ENCODE assay signal across 10 mouse cellular contexts in genomic region chr12:112112686-112113396, GRCm38 (mm10). TPM values are rescaled to one million over a fixed set of nuclear protein-coding genes. Genes with fewer than 3 reads are reported as not detected.
DNase-seq lines count a peak whose midpoint lies in the region; ATAC-seq and TF ChIP-seq lines count a peak whose summit lies in the region.
"Had no signal": no experiment of that assay in that cellular context is flagged by ENCODE, and none has a peak within 500 bp of the region (broad histone marks: within the 10 kb centered on the region; RNA-seq: fewer than 3 reads in every experiment).

No protein-coding gene starts in this region.

- no peak overlapping the region for H3K4me3 ChIP-seq in heart, embryonic 16.5 days (ENCODE audit: low read length)
- no peak overlapping the region for H3K4me3 ChIP-seq in heart, embryonic 10.5 days
- H3K4me3 ChIP-seq in midbrain, embryonic 16.5 days (ENCODE audit: low read depth, low read length): no peak overlapping the region
- no peak overlapping the region for H3K4me3 ChIP-seq in midbrain, postnatal 0 days (ENCODE audit: low read depth, low read length)
- no peak overlapping the region for H3K4me3 ChIP-seq in hindbrain, embryonic 14.5 days (replicated peaks; ENCODE audit: low read length)
- no peak overlapping the region for H3K4me3 ChIP-seq in stomach, embryonic 14.5 days (ENCODE audit: low read depth, low read length)

- no peak for DNase-seq in heart, embryonic 10.5 days (ENCODE audit: low spot score)
- no peak for DNase-seq in midbrain, postnatal 0 days (ENCODE audit: low spot score)
- DNase-seq in hindbrain, embryonic 14.5 days (ENCODE audit: low spot score): no peak
- no peak for DNase-seq in gastrocnemius, postnatal 25 days
- DNase-seq in ovary, adult 18-20 months (ENCODE audit: low spot score): no peak

- no peak for TF ChIP-seq CTCF in midbrain, postnatal 0 days (IDR thresholded peaks at IDR 0.05)

- no peak overlapping the region for H3K4me2 ChIP-seq in heart, embryonic 16.5 days (ENCODE audit: low read depth, low read length)
- H3K4me2 ChIP-seq in midbrain, embryonic 16.5 days (ENCODE audit: low read length): no peak overlapping the region
- H3K4me2 ChIP-seq in midbrain, postnatal 0 days (ENCODE audit: low read depth, low read length, poor library complexity, severe bottlenecking): no peak overlapping the region
- H3K4me2 ChIP-seq in hindbrain, embryonic 14.5 days (replicated peaks): no peak overlapping the region
- no peak overlapping the region for H3K4me2 ChIP-seq in stomach, embryonic 14.5 days (replicated peaks; ENCODE audit: low read depth, low read length)

- H3K36me3 ChIP-seq in heart, embryonic 16.5 days (ENCODE audit: control insufficient read depth, insufficient read depth): no peaks in the 10 kb centered on the region
- H3K36me3 ChIP-seq in heart, embryonic 10.5 days: no peaks in the 10 kb centered on the region
- H3K36me3 ChIP-seq in midbrain, embryonic 16.5 days (ENCODE audit: control insufficient read depth, insufficient read depth, low read length): no peaks in the 10 kb centered on the region
- no peaks in the 10 kb centered on the region for H3K36me3 ChIP-seq in midbrain, postnatal 0 days (ENCODE audit: insufficient read depth, low read length)
- H3K36me3 ChIP-seq in hindbrain, embryonic 14.5 days (replicated peaks; ENCODE audit: control insufficient read depth, insufficient read depth): no peaks in the 10 kb centered on the region
- H3K36me3 ChIP-seq in stomach, embryonic 14.5 days (ENCODE audit: control insufficient read depth, insufficient read depth, low read length): no peaks in the 10 kb centered on the region
- H3K36me3 ChIP-seq: G1E had no signal

- no peak overlapping the region for H3K27ac ChIP-seq in heart, embryonic 16.5 days (ENCODE audit: low read length)
- no peak overlapping the region for H3K27ac ChIP-seq in heart, embryonic 10.5 days
- no peak overlapping the region for H3K27ac ChIP-seq in midbrain, embryonic 16.5 days (ENCODE audit: low read length)
- H3K27ac ChIP-seq in midbrain, postnatal 0 days (ENCODE audit: low read depth, low read length): no peak overlapping the region
- H3K27ac ChIP-seq in hindbrain, embryonic 14.5 days: no peak overlapping the region
- no peak overlapping the region for H3K27ac ChIP-seq in stomach, embryonic 14.5 days (ENCODE audit: low read length)

- ATAC-seq in heart, embryonic 16.5 days (replicated peaks; ENCODE audit: extremely low read depth, insufficient read depth, low FRiP score): 0 out of 2 replicates have a peak, but pooled peaks have one; percentile 12
- ATAC-seq in midbrain, embryonic 16.5 days: 0 out of 2 replicates have a peak, but pooled peaks have one; percentile 46
- no peak for ATAC-seq in midbrain, postnatal 0 days (ENCODE audit: low FRiP score)
- 0 out of 2 replicates have a peak, but pooled peaks have one; percentile 22 for ATAC-seq in hindbrain, embryonic 14.5 days (ENCODE audit: low FRiP score)
- peak; percentile 62 for ATAC-seq in stomach, embryonic 14.5 days (ENCODE audit: insufficient number of reproducible peaks, insufficient read depth, low FRiP score, low read depth)

- 19% methylated on average over 13 of the region's 13 CpGs for WGBS in heart, embryonic 16.5 days
- 20% methylated on average over 13 of the region's 13 CpGs for whole genome bisulfite sequencing in heart, embryonic 10.5 days
- 17% methylated on average over 13 of the region's 13 CpGs for WGBS in midbrain, embryonic 16.5 days
- 19% methylated on average over 13 of the region's 13 CpGs for WGBS in midbrain, postnatal 0 days
- WGBS in hindbrain, embryonic 14.5 days: 25% methylated on average over 13 of the region's 13 CpGs
- whole genome bisulfite sequencing in stomach, embryonic 14.5 days: 17% methylated on average over 13 of the region's 13 CpGs

- no peaks in the 10 kb centered on the region for H3K9me3 ChIP-seq in heart, embryonic 16.5 days (replicated peaks; ENCODE audit: control insufficient read depth, low read length)
- no peaks in the 10 kb centered on the region for H3K9me3 ChIP-seq in heart, embryonic 10.5 days
- no peaks in the 10 kb centered on the region for H3K9me3 ChIP-seq in midbrain, embryonic 16.5 days (replicated peaks; ENCODE audit: control insufficient read depth, low read length, poor library complexity, severe bottlenecking)
- no peaks in the 10 kb centered on the region for H3K9me3 ChIP-seq in midbrain, postnatal 0 days (ENCODE audit: low read length)
- no peaks in the 10 kb centered on the region for H3K9me3 ChIP-seq in hindbrain, embryonic 14.5 days (ENCODE audit: control insufficient read depth, low read length)
- H3K9me3 ChIP-seq in stomach, embryonic 14.5 days (ENCODE audit: control insufficient read depth, low read depth, low read length): no peaks in the 10 kb centered on the region
- H3K9me3 ChIP-seq: G1E had no signal

- H3K9ac ChIP-seq in heart, embryonic 16.5 days (ENCODE audit: low read length): no peak overlapping the region
- no peak overlapping the region for H3K9ac ChIP-seq in midbrain, embryonic 16.5 days (ENCODE audit: low read depth, low read length)
- H3K9ac ChIP-seq in midbrain, postnatal 0 days (replicated peaks; ENCODE audit: low read length, poor library complexity, severe bottlenecking): no peak overlapping the region
- no peak overlapping the region for H3K9ac ChIP-seq in hindbrain, embryonic 14.5 days
- H3K9ac ChIP-seq in stomach, embryonic 14.5 days (replicated peaks; ENCODE audit: low read depth, low read length): no peak overlapping the region

- peaks cover 11% of the 10 kb centered on the region; the same call in 1 of the 2 replicates for H3K27me3 ChIP-seq in heart, embryonic 16.5 days (ENCODE audit: control insufficient read depth, insufficient read depth, low read length)
- H3K27me3 ChIP-seq in heart, embryonic 10.5 days (ENCODE audit: insufficient read depth, poor library complexity, severe bottlenecking): peaks cover 81% of the 10 kb centered on the region
- H3K27me3 ChIP-seq in midbrain, embryonic 16.5 days (ENCODE audit: control insufficient read depth, insufficient read depth, low read depth, low read length): no peaks in the 10 kb centered on the region; the same call in none of the 2 replicates
- no peaks in the 10 kb centered on the region for H3K27me3 ChIP-seq in midbrain, postnatal 0 days (ENCODE audit: insufficient read depth, low read length)
- no peaks in the 10 kb centered on the region for H3K27me3 ChIP-seq in hindbrain, embryonic 14.5 days (ENCODE audit: control insufficient read depth, insufficient read depth, low read length)
- H3K27me3 ChIP-seq in stomach, embryonic 14.5 days (ENCODE audit: control insufficient read depth, insufficient read depth, low read length): no peaks in the 10 kb centered on the region

- H3K4me1 ChIP-seq in heart, embryonic 16.5 days (ENCODE audit: control insufficient read depth, insufficient read depth, low read length): no peaks in the 10 kb centered on the region
- peaks cover 11% of the 10 kb centered on the region for H3K4me1 ChIP-seq in heart, embryonic 10.5 days
- H3K4me1 ChIP-seq in midbrain, embryonic 16.5 days (ENCODE audit: control insufficient read depth, insufficient read depth, low read length): no peaks in the 10 kb centered on the region
- no peaks in the 10 kb centered on the region for H3K4me1 ChIP-seq in midbrain, postnatal 0 days (ENCODE audit: insufficient read depth, low read length)
- no peaks in the 10 kb centered on the region for H3K4me1 ChIP-seq in hindbrain, embryonic 14.5 days (replicated peaks; ENCODE audit: control insufficient read depth, insufficient read depth, low read length)
- 0 out of 2 replicates have a peak, but pooled peaks cover 2% of the 10 kb centered on the region for H3K4me1 ChIP-seq in stomach, embryonic 14.5 days (ENCODE audit: control insufficient read depth, insufficient read depth, low read length)

RNA-seq across cellular contexts. Expression of gene Aspg, which starts 6.4 kb away (rescaled TPM):
- polyA plus RNA-seq in heart, embryonic 16.5 days (2015; fragmentation: Nextera tagmentation; extraction: Ambion mirVana): 0.59 and 0.65 TPM in 2 replicates
- polyA plus RNA-seq in heart, embryonic 10.5 days (2016; fragmentation: Nextera tagmentation; extraction: Ambion mirVana): 1.5 and 1.7 TPM in 2 replicates
- 0.66 and 0.74 TPM in 2 replicates for polyA plus RNA-seq in midbrain, embryonic 16.5 days (2015; fragmentation: Nextera tagmentation; extraction: Ambion mirVana)
- total RNA-seq in midbrain, postnatal 0 days (2014; rRNA removed): 3.6 and 5.2 TPM in 2 replicates
- polyA plus RNA-seq in midbrain, postnatal 0 days (2015; fragmentation: Nextera tagmentation; extraction: Ambion mirVana): 2.3 and 2.5 TPM in 2 replicates
- 0.29 and 0.46 TPM in 2 replicates for polyA plus RNA-seq in hindbrain, embryonic 14.5 days (2014; fragmentation: Nextera tagmentation; extraction: Ambion mirVana)
- polyA plus RNA-seq in stomach, embryonic 14.5 days (2014; fragmentation: Nextera tagmentation; extraction: Ambion mirVana): 1.7 TPM in 2 replicates
- not detected for total RNA-seq in gastrocnemius, postnatal 25 days (2021)
- total RNA-seq: neutrophil, adult 5-6 weeks had no signal
- polyA plus RNA-seq: G1E had no signal

RNA-seq across cellular contexts. Expression of gene Kif26a, which starts 33.2 kb away (rescaled TPM):
- 2.1 and 2.8 TPM in 2 replicates for polyA plus RNA-seq in heart, embryonic 16.5 days (2015; fragmentation: Nextera tagmentation; extraction: Ambion mirVana)
- 1.0 and 2.1 TPM in 2 replicates for polyA plus RNA-seq in heart, embryonic 10.5 days (2016; fragmentation: Nextera tagmentation; extraction: Ambion mirVana)
- 4.7 and 6.2 TPM in 2 replicates for polyA plus RNA-seq in midbrain, embryonic 16.5 days (2015; fragmentation: Nextera tagmentation; extraction: Ambion mirVana)
- 24.1 and 26.5 TPM in 2 replicates for total RNA-seq in midbrain, postnatal 0 days (2014; rRNA removed)
- 1.9 and 2.4 TPM in 2 replicates for polyA plus RNA-seq in midbrain, postnatal 0 days (2015; fragmentation: Nextera tagmentation; extraction: Ambion mirVana)
- polyA plus RNA-seq in hindbrain, embryonic 14.5 days (2014; fragmentation: Nextera tagmentation; extraction: Ambion mirVana): 3.1 and 3.4 TPM in 2 replicates
- polyA plus RNA-seq in stomach, embryonic 14.5 days (2014; fragmentation: Nextera tagmentation; extraction: Ambion mirVana): 2.9 and 3.0 TPM in 2 replicates
- total RNA-seq in gastrocnemius, postnatal 25 days (2021): 1 to 10 TPM; 5.3 to 5.5 TPM
- total RNA-seq: G1E; neutrophil, adult 5-6 weeks had no signal
- polyA plus RNA-seq: G1E had no signal
